26 mouse cellular contexts compared by ENCODE assay signal in the genomic region with DNA sequence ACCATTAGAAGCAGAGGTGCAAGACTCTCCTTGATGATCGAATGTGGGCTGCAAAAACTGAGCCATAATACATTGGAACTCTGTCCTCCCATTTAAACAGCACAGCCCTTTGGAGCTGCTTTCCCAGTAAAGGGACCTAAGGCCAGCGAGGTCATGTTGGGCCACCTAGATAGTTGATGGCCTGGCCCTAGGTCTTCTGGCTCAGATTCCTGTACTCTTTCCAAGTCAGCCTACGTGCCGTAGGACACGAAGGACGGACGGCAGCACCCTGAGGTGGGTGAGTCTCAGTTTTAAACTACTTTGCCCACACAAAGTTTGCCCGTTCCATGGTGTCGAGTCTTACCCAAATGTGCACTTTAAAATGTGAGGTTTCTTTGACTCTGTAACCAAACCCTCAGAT. TPM values are rescaled to one million over a fixed set of nuclear protein-coding genes. Genes with fewer than 3 reads are reported as not detected.
DNase-seq lines count a peak whose midpoint lies in the region; ATAC-seq lines count a peak whose summit lies in the region.
"Had no signal": no experiment of that assay in that cellular context is flagged by ENCODE, and none has a peak within 500 bp of the region (broad histone marks: within the 10 kb centered on the region; RNA-seq: fewer than 3 reads in every experiment).

No protein-coding gene starts in this region.

- WGBS in heart, embryonic 10.5 days = 83% methylated on average over 9 of the region's 9 CpGs
- WGBS in kidney, embryonic 15.5 days = 91% methylated on average over 9 of the region's 9 CpGs

- H3K4me2 ChIP-seq in kidney, embryonic 15.5 days = no peak overlapping the region
- H3K4me2 ChIP-seq: hindbrain, embryonic 15.5 days; limb, embryonic 12.5 days; lung, embryonic 15.5 days had no signal

- no peak overlapping the region for H3K4me3 ChIP-seq in heart, embryonic 10.5 days
- 0 out of 2 replicates have a peak overlapping the region, but pooled peaks have one; percentile 12 for H3K4me3 ChIP-seq in brown adipose tissue, adult 24 weeks (ENCODE audit: insufficient read depth, low read depth, low read length)
- no peak overlapping the region for H3K4me3 ChIP-seq in kidney, embryonic 15.5 days (replicated peaks)
- H3K4me3 ChIP-seq: forebrain, embryonic 10.5 days; hindbrain, embryonic 15.5 days; limb, embryonic 12.5 days; lung, embryonic 15.5 days; midbrain, embryonic 10.5 days had no signal

- intact Hi-C loops in heart, postnatal 14 days (cut with DNase I) = no loop called here

- ATAC-seq in kidney, embryonic 15.5 days (replicated peaks; ENCODE audit: low FRiP score) = no peak
- ATAC-seq: intestine, embryonic 16.5 days had no signal

- no peak overlapping the region for H3K9ac ChIP-seq in kidney, embryonic 15.5 days
- H3K9ac ChIP-seq: hindbrain, embryonic 15.5 days; limb, embryonic 12.5 days; liver, embryonic 14.5 days; lung, embryonic 15.5 days had no signal

- H3K9me3 ChIP-seq in heart, embryonic 10.5 days = no peaks in the 10 kb centered on the region
- no peaks in the 10 kb centered on the region for H3K9me3 ChIP-seq in kidney, embryonic 15.5 days (replicated peaks)
- H3K9me3 ChIP-seq: forebrain, embryonic 10.5 days; hindbrain, embryonic 15.5 days; limb, embryonic 12.5 days; lung, embryonic 15.5 days; midbrain, embryonic 10.5 days had no signal

- peak; percentile 53 for DNase-seq in adrenal gland, postnatal 14 days
- no peak for DNase-seq in adrenal gland, adult 8-10 months
- peak; percentile 70 for DNase-seq in heart, adult 8-10 months (ENCODE audit: low spot score)
- no peak for DNase-seq in heart, embryonic 10.5 days (ENCODE audit: low spot score)
- peak; percentile 50 to 65 for DNase-seq in heart, postnatal 14 days
- DNase-seq in kidney, postnatal 4 days = no peak
- DNase-seq: kidney, postnatal 10 days; right cerebral cortex, postnatal 25 days; thymus, adult 2 months had no signal

- H3K27me3 ChIP-seq in heart, embryonic 10.5 days (ENCODE audit: insufficient read depth, poor library complexity, severe bottlenecking) = peaks cover 25% of the 10 kb centered on the region
- H3K27me3 ChIP-seq in kidney, embryonic 15.5 days = peaks cover 28% of the 10 kb centered on the region

- no peaks in the 10 kb centered on the region for H3K36me3 ChIP-seq in heart, embryonic 10.5 days
- H3K36me3 ChIP-seq in kidney, embryonic 15.5 days = peaks cover 4% of the 10 kb centered on the region; the same call in 1 of the 2 replicates
- H3K36me3 ChIP-seq: forebrain, embryonic 10.5 days; hindbrain, embryonic 15.5 days; limb, embryonic 12.5 days; midbrain, embryonic 10.5 days had no signal

- H3K4me1 ChIP-seq in heart, embryonic 10.5 days = peaks cover 24% of the 10 kb centered on the region
- H3K4me1 ChIP-seq in brown adipose tissue, adult 24 weeks (ENCODE audit: control insufficient read depth, insufficient read depth, insufficient read length, low read length) = peaks cover 6% of the 10 kb centered on the region; the same call in 1 of the 2 replicates
- peaks cover 37% of the 10 kb centered on the region for H3K4me1 ChIP-seq in kidney, embryonic 15.5 days

- no peak overlapping the region for H3K27ac ChIP-seq in heart, embryonic 10.5 days
- H3K27ac ChIP-seq in brown adipose tissue, adult 24 weeks (replicated peaks; ENCODE audit: low read depth, low read length) = peak overlapping the region; percentile 93
- H3K27ac ChIP-seq in kidney, embryonic 15.5 days = no peak overlapping the region
- H3K27ac ChIP-seq: forebrain, embryonic 10.5 days; hindbrain, embryonic 15.5 days; limb, embryonic 12.5 days; liver, embryonic 14.5 days; lung, embryonic 15.5 days; macrophage; midbrain, embryonic 10.5 days had no signal

RNA-seq across cellular contexts. Expression of a gene that starts 8.8 kb away (rescaled TPM):
- not detected in 2 replicates for total RNA-seq in adrenal gland, postnatal 14 days (2021)
- total RNA-seq in adrenal gland, adult 8-10 months (2022) = not detected
- total RNA-seq in heart, adult 8-10 months (2022) = not detected
- polyA plus RNA-seq in heart, embryonic 10.5 days (2016; fragmentation: Nextera tagmentation; extraction: Ambion mirVana) = not detected in 2 replicates
- not detected in 2 replicates for polyA plus RNA-seq in brown adipose tissue, adult 24 weeks (2012; ENCODE audit: insufficient read depth, insufficient read length, missing spikeins)
- total RNA-seq in heart, postnatal 14 days (2021) = not detected
- polyA plus RNA-seq in kidney, embryonic 15.5 days (2015; fragmentation: Nextera tagmentation; extraction: Ambion mirVana) = not detected in 2 replicates
- total RNA-seq: CH12.LX; gastrocnemius, postnatal 36 days; left cerebral cortex, adult 8-10 months; MEL; midbrain, postnatal 0 days had no signal
- polyA plus RNA-seq: forebrain, embryonic 10.5 days; heart, postnatal 0 days; hindbrain, embryonic 15.5 days; intestine, embryonic 16.5 days; limb, embryonic 12.5 days; liver, embryonic 14.5 days; lung, embryonic 15.5 days; macrophage; midbrain, embryonic 10.5 days; midbrain, postnatal 0 days; stomach, embryonic 16.5 days; thymus, adult 2 months had no signal

RNA-seq across cellular contexts. Expression of a gene that starts 9.2 kb away (rescaled TPM):
- total RNA-seq in adrenal gland, postnatal 14 days (2021) = 48.4 and 72.0 TPM in 2 replicates
- 10 to 100 TPM; 11.5 to 65.2 (median 59.2) TPM for total RNA-seq in adrenal gland, adult 8-10 months (2022)
- total RNA-seq in heart, adult 8-10 months (2022) = 10 to 100 TPM; 11.6 to 17.5 (median 14.8) TPM
- 0.05 and 0.11 TPM in 2 replicates for polyA plus RNA-seq in heart, embryonic 10.5 days (2016; fragmentation: Nextera tagmentation; extraction: Ambion mirVana)
- 20.3 and 66.4 TPM in 2 replicates for polyA plus RNA-seq in brown adipose tissue, adult 24 weeks (2012; ENCODE audit: insufficient read depth, insufficient read length, missing spikeins)
- total RNA-seq in heart, postnatal 14 days (2021) = 10 to 100 TPM; 14.9 to 17.4 TPM
- 0.87 and 0.94 TPM in 2 replicates for polyA plus RNA-seq in kidney, embryonic 15.5 days (2015; fragmentation: Nextera tagmentation; extraction: Ambion mirVana)
- total RNA-seq: MEL had no signal

RNA-seq across cellular contexts. Expression of a gene that starts 47.3 kb away (rescaled TPM):
- total RNA-seq in adrenal gland, postnatal 14 days (2021) = not detected in 2 replicates
- total RNA-seq in adrenal gland, adult 8-10 months (2022) = not detected
- total RNA-seq in heart, adult 8-10 months (2022) = not detected
- not detected in 2 replicates for polyA plus RNA-seq in heart, embryonic 10.5 days (2016; fragmentation: Nextera tagmentation; extraction: Ambion mirVana)
- polyA plus RNA-seq in brown adipose tissue, adult 24 weeks (2012; ENCODE audit: insufficient read depth, insufficient read length, missing spikeins) = not detected in 2 replicates
- total RNA-seq in heart, postnatal 14 days (2021) = not detected
- polyA plus RNA-seq in kidney, embryonic 15.5 days (2015; fragmentation: Nextera tagmentation; extraction: Ambion mirVana) = not detected in 2 replicates
- total RNA-seq: CH12.LX; gastrocnemius, postnatal 36 days; MEL had no signal
- polyA plus RNA-seq: forebrain, embryonic 10.5 days; heart, postnatal 0 days; hindbrain, embryonic 15.5 days; intestine, embryonic 16.5 days; limb, embryonic 12.5 days; liver, embryonic 14.5 days; lung, embryonic 15.5 days; macrophage; midbrain, embryonic 10.5 days; stomach, embryonic 16.5 days; thymus, adult 2 months had no signal

Comparison
In these comparisons a context has a peak if more than half of its experiments do, and no peak if none do; other contexts are left out.
1. DNase-seq: peak in adrenal gland, postnatal 14 days (single experiment), heart, adult 8-10 months (single experiment) and heart, postnatal 14 days (2 of 2); none in adrenal gland, adult 8-10 months (single experiment), heart, embryonic 10.5 days (single experiment) and kidney, postnatal 4 days (0 of 2).